In the genomic region with DNA sequence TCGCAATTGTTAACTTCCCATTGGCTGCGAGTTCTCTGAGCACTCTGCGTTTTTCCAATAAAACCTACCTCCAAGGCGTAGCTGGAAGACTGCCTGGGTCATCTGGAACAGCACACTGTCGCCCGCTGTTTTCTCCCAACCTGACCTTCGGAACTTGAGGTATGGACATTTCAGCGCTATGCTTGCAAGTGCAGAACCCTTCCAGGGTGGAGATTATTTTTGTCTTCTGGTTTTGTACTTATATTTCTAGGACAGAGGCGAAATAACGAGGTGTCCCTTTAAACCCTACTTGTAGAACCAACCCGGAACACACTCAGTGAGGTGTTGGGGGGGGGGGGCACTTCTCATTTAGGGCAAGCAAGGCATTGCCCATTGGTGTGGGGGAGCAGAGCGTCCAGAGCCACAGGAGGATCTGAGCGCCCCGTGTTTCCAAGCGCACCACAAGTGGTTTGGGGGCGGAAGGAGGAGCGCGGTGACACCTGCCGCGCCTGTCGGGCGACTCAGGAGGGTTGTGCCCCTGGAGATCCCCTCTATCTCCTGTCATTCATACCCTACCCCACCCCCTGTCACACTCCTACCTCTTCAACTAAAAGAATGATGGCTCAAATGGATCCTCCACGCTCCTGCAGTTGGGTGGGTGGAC, we compare ENCODE assay signal across 8 mouse cellular contexts. TPM values are rescaled to one million over a fixed set of nuclear protein-coding genes. Genes with fewer than 3 reads are reported as not detected.
DNase-seq lines count a peak whose midpoint lies in the region; ATAC-seq and TF ChIP-seq lines count a peak whose summit lies in the region.

Gene Thrb, plus strand, starts transcription at position 576 of the 643 bp plus-strand sequence.

- peak within 1 kb of the TSS; percentile 70 for H3K4me3 ChIP-seq in intestine, embryonic 15.5 days (replicated peaks)
- H3K4me3 ChIP-seq in small intestine, adult 2 months (ENCODE audit: low read depth, low read length) = peak within 1 kb of the TSS; percentile 80

- peak within 1 kb of the TSS; percentile 98 for H3K4me2 ChIP-seq in intestine, embryonic 15.5 days (replicated peaks)

- TF ChIP-seq POLR2A in small intestine, adult 2 months (IDR thresholded peaks at IDR 0.05; ENCODE audit: low read depth, low read length) = no peak

- H3K27ac ChIP-seq in intestine, embryonic 15.5 days = peak within 1 kb of the TSS; percentile 41; the same call in 1 of the 2 replicates
- H3K27ac ChIP-seq in small intestine, adult 2 months (ENCODE audit: insufficient read depth, low read depth, low read length) = peak within 1 kb of the TSS; percentile 78

- DNase-seq in spleen, postnatal 36 days (ENCODE audit: low spot score in 2 of 2) = peak; percentile 4 to 7
- no peak for DNase-seq in spleen, adult 12 weeks (ENCODE audit: low spot score)
- peak; percentile 30 to 51 for DNase-seq in cerebellum, postnatal 25 days
- DNase-seq in left cerebral cortex, postnatal 25 days (ENCODE audit: low spot score in 2 of 2) = peak; percentile 25 to 57

- under 1% methylated on average over 23 of the region's 23 CpGs for WGBS in intestine, embryonic 15.5 days
- 1% methylated on average over 23 of the region's 23 CpGs for WGBS in small intestine, adult 2 months

- no peaks in the 10 kb centered on the region for H3K9me3 ChIP-seq in intestine, embryonic 15.5 days

- 0 out of 2 replicates have a peak, but pooled peaks cover 4% of the 10 kb centered on the region for H3K27me3 ChIP-seq in intestine, embryonic 15.5 days (replicated peaks)
- no peaks in the 10 kb centered on the region for H3K27me3 ChIP-seq in small intestine, adult 2 months (ENCODE audit: control insufficient read depth, insufficient read depth, low read length)

- TF ChIP-seq CTCF in small intestine, adult 2 months (IDR thresholded peaks at IDR 0.05; ENCODE audit: extremely low read depth, insufficient read length, insufficient replicate concordance, low read depth, low read length) = no peak

- H3K9ac ChIP-seq in intestine, embryonic 15.5 days = peak within 1 kb of the TSS; percentile 64

- intact Hi-C loops in left cerebral cortex, postnatal 25 days (cut with DNase I) = loop anchor here (1.0 to 10.0 kb wide), 11 partner anchors 67 to 527 kb away; no protein-coding TSS in a partner anchor

- no peaks in the 10 kb centered on the region for H3K36me3 ChIP-seq in intestine, embryonic 15.5 days
- H3K36me3 ChIP-seq in small intestine, adult 2 months (ENCODE audit: control insufficient read depth, insufficient read depth, low read length) = no peaks in the 10 kb centered on the region

- H3K4me1 ChIP-seq in intestine, embryonic 15.5 days (replicated peaks) = peaks cover 5% of the 10 kb centered on the region; the same call in 1 of the 2 replicates
- no peaks in the 10 kb centered on the region; the same call in 1 of the 2 replicates for H3K4me1 ChIP-seq in small intestine, adult 2 months (ENCODE audit: control insufficient read depth, insufficient read depth, insufficient read length, low read length)

- ATAC-seq in granulocyte monocyte progenitor cell, adult 5-6 weeks (replicated peaks; ENCODE audit: poor library complexity, severe bottlenecking) = peak; percentile 47
- peak; percentile 57 for ATAC-seq in intestine, embryonic 15.5 days
- ATAC-seq in megakaryocyte progenitor cell, adult 5-6 weeks (replicated peaks; ENCODE audit: poor library complexity) = peak; percentile 40

RNA-seq across cellular contexts. Expression of gene Thrb, which starts in this region (rescaled TPM):
- total RNA-seq in granulocyte monocyte progenitor cell, adult 5-6 weeks (2014; fragmentation: Nextera tagmentation) = 0.17 and 0.49 TPM in 2 replicates
- 1.4 and 1.5 TPM in 2 replicates for total RNA-seq in granulocyte monocyte progenitor cell, adult 5-6 weeks (2017)
- polyA plus RNA-seq in intestine, embryonic 15.5 days (2015; fragmentation: Nextera tagmentation; extraction: Ambion mirVana) = 5.3 and 6.5 TPM in 2 replicates
- 10 to 100 TPM; 78.6 to 85.3 TPM for total RNA-seq in left cerebral cortex, postnatal 25 days (2021)
- total RNA-seq in megakaryocyte progenitor cell, adult 5-6 weeks (2015) = 0.51 and 0.74 TPM in 2 replicates
- total RNA-seq in megakaryocyte progenitor cell, adult 5-6 weeks (2017) = 0.62 and 1.1 TPM in 2 replicates
- 0.95 and 2.5 TPM in 2 replicates for polyA plus RNA-seq in small intestine, adult 2 months (2012; rRNA removed)

Comparison
In these comparisons a context has a peak if more than half of its experiments do, and no peak if none do; other contexts are left out.
1. RNA of gene Thrb (total RNA-seq): 78.6 to 85.3 TPM in left cerebral cortex, postnatal 25 days; 0.17 to 1.5 TPM in granulocyte monocyte progenitor cell, adult 5-6 weeks and 0.51 to 1.1 TPM in megakaryocyte progenitor cell, adult 5-6 weeks; every median in the first group is over 10 times any median in the second.
2. Peak in every context shown above with its lines, with median percentiles within 50 percentile points of each other: ATAC-seq.